Mouse (Mus musculus) ES-E14 (cell line): ENCODE results near the gene Timmdc1. TPM values are rescaled to one million over a fixed set of nuclear protein-coding genes. Genes with fewer than 3 reads are reported as not detected.

Source experiments
- DNase-seq: peaks from one replicate; pipeline ENCODE4 v3.0.0-alpha.2; 2013; ENCODE audit warnings: low read depth, low spot score
- H3K27ac ChIP-seq: 2 replicates; pipeline ENCODE4 v1.5.1; 2012; ENCODE audit warnings: low read depth, mild to moderate bottlenecking, low read length, moderate library complexity, mixed read lengths; ENCODE audit not compliant: poor library complexity, insufficient read depth, severe bottlenecking
- H3K36me3 ChIP-seq: 2 replicates; pipeline ENCODE4 v1.6.1; 2012; ENCODE audit warnings: mild to moderate bottlenecking, low read length, moderate library complexity, mixed read lengths; ENCODE audit not compliant: control insufficient read depth, poor library complexity, insufficient read depth, severe bottlenecking
- H3K4me1 ChIP-seq, 2 experiments: fragments of 150-350 bp in 1 of 2; sonication (generic) in 1 of 2; 2 replicates each; pipeline ENCODE4 v1.6.1; 2012; ENCODE audit warnings: low read length in 2 of 2, mild to moderate bottlenecking in 1 of 2, mixed read lengths in 1 of 2; ENCODE audit not compliant: control insufficient read depth in 2 of 2, insufficient read depth in 2 of 2, poor library complexity in 1 of 2
- H3K4me3 ChIP-seq, 2 experiments: fragments of 150-350 bp in 1 of 2; sonication (generic) in 1 of 2; 2 replicates each; pipeline ENCODE4 v1.5.1; 2012; ENCODE audit warnings: low read length in 2 of 2, low read depth in 1 of 2, mild to moderate bottlenecking in 1 of 2, mixed read lengths in 1 of 2; ENCODE audit not compliant: insufficient read depth in 1 of 2, poor library complexity in 1 of 2, severe bottlenecking in 1 of 2
- H3K9ac ChIP-seq: 2 replicates; pipeline ENCODE4 v1.6.1; 2012; ENCODE audit warnings: low read depth, mild to moderate bottlenecking, low read length, mixed read lengths; ENCODE audit not compliant: poor library complexity, insufficient read depth, severe bottlenecking
- H3K9me3 ChIP-seq: fragments of 150-350 bp; sonication (generic); 2 replicates; pipeline ENCODE4 v1.6.1; 2012; ENCODE audit warnings: low read depth, mild to moderate bottlenecking, low read length; ENCODE audit not compliant: control insufficient read depth, insufficient read depth
- CHD2 ChIP-seq: IDR thresholded peaks from 2 replicates; pipeline ENCODE4 v1.6.1; 2014; ENCODE audit warnings: mild to moderate bottlenecking, low read depth, low read length, inconsistent platforms
- HCFC1 ChIP-seq: IDR thresholded peaks from 2 replicates; pipeline ENCODE4 v1.6.1; 2012; ENCODE audit warnings: low read length, inconsistent platforms, borderline replicate concordance; ENCODE audit not compliant: insufficient read depth
- MAFK ChIP-seq: IDR thresholded peaks from 2 replicates; pipeline ENCODE4 v1.6.1; 2014; ENCODE audit warnings: mild to moderate bottlenecking, low read depth, low read length, inconsistent platforms; ENCODE audit not compliant: insufficient read depth
- ZC3H11A ChIP-seq: IDR thresholded peaks from 2 replicates; pipeline ENCODE4 v1.6.1; 2012; ENCODE audit warnings: low read depth, mild to moderate bottlenecking, inconsistent platforms, low read length, borderline replicate concordance
- ZNF384 ChIP-seq: IDR thresholded peaks from 2 replicates; pipeline ENCODE4 v1.6.1; 2012; ENCODE audit warnings: low read depth, low read length, inconsistent platforms
- in situ Hi-C, 2 experiments: fragments of 600-800 bp; cut with MboI; formaldehyde crosslinking; loops; one replicate each; pipeline ENCODE4 v1.15.1; 2025; ENCODE audit warnings: low sequenced_read_pairs in 2 of 2, inconsistent platforms in 1 of 2; ENCODE audit not compliant: unreplicated experiment in 2 of 2
- total RNA-seq: library from RNA; depleted of rRNA; stranded (reverse); fragments of 300-350 nt; gene quantifications from 2 replicates; pipeline ENCODE4 v1.2.3, GENCODE M21; 2012

The Timmdc1 gene
- total RNA-seq, 1 experiment: 26.9 TPM

- in situ Hi-C loops: no loop called here
- no peaks in the 10 kb centered on the region for H3K36me3 ChIP-seq
- H3K27ac ChIP-seq: no peak overlapping the region
- no peak for DNase-seq
- no peak overlapping the region for H3K9ac ChIP-seq
- no peak overlapping the region for H3K4me3 ChIP-seq
- peaks cover 10 to 14% of the 10 kb centered on the region in 2 experiments for H3K4me1 ChIP-seq
- no peak for TF ChIP-seq MAFK
- TF ChIP-seq HCFC1: no peak
- TF ChIP-seq ZNF384: no peak
- TF ChIP-seq CHD2: no peak
- no peak for TF ChIP-seq ZC3H11A
- no peaks in the 10 kb centered on the region for H3K9me3 ChIP-seq
Observed at GRCm38 (mm10) chr16:38472507-38472873, 50.0 kb downstream of the Timmdc1 start.

- peaks cover 10 to 14% of the 10 kb centered on the region in 2 experiments for H3K4me1 ChIP-seq
- peak; percentile 57; the same call in 1 of the 2 replicates for TF ChIP-seq CHD2
- TF ChIP-seq ZNF384: no peak
- peak; percentile 33; the same call in 1 of the 2 replicates for TF ChIP-seq ZC3H11A
- TF ChIP-seq MAFK: peak; percentile 20; the same call in 1 of the 2 replicates
- TF ChIP-seq HCFC1: no peak
- H3K27ac ChIP-seq: peak overlapping the region; percentile 53; the same call in 1 of the 2 replicates
- H3K4me3 ChIP-seq: no peak overlapping the region
- no peaks in the 10 kb centered on the region for H3K9me3 ChIP-seq
- DNase-seq: peak; percentile 85
- H3K9ac ChIP-seq: no peak overlapping the region; the same call in 1 of the 2 replicates
- H3K36me3 ChIP-seq: no peaks in the 10 kb centered on the region
- in situ Hi-C loops: no loop called here
Observed at GRCm38 (mm10) chr16:38471697-38472506, 50.6 kb downstream of the Timmdc1 start.

- Histone ChIP-seq H3K9ac (no peak overlapping the region; the same call in 1 of the 2 replicates), H3K9me3 (no peaks in the 10 kb centered on the region), H3K4me3 (no peak overlapping the region), H3K27ac (peak overlapping the region; percentile 8; the same call in 1 of the 2 replicates), H3K4me1 (peaks cover 9 to 10% of the 10 kb centered on the region in 2 experiments), H3K36me3 (no peaks in the 10 kb centered on the region)
- DNase-seq: no peak
- TF ChIP-seq HCFC1: no peak
- TF ChIP-seq MAFK: no peak
- no peak for TF ChIP-seq ZNF384
- no peak for TF ChIP-seq ZC3H11A
- TF ChIP-seq CHD2: no peak
- in situ Hi-C loops: no loop called here
Observed at GRCm38 (mm10) chr16:38469437-38469836, 53.0 kb downstream of the Timmdc1 start.

GRCm38 (mm10) chr16:38468706-38469018 is 53.8 kb downstream of the Timmdc1 start:
- Histone ChIP-seq H3K9me3 (no peaks in the 10 kb centered on the region), H3K27ac (no peak overlapping the region), H3K4me1 (peaks cover 9 to 10% of the 10 kb centered on the region in 2 experiments), H3K36me3 (no peaks in the 10 kb centered on the region), H3K4me3 (no peak overlapping the region), H3K9ac (no peak overlapping the region)
- no peak for DNase-seq
- TF ChIP-seq MAFK (no peak), HCFC1 (no peak), ZC3H11A (no peak), CHD2 (no peak), ZNF384 (no peak)
- in situ Hi-C loops: no loop called here
